Mouse (Mus musculus) E14TG2a.4 (cell line): Measurements from ENCODE around the gene Atp6v0a4.

Experiments used
- CTCF ChIP-seq: conservative IDR thresholded peaks from 2 replicates; pipeline ENCODE4 v1.5.1; 2014; ENCODE audit warnings: low read length
- NANOG ChIP-seq: IDR thresholded peaks from 2 replicates; pipeline ENCODE4 v1.6.1; 2014; ENCODE audit warnings: borderline replicate concordance, low read length, mixed read lengths

- peak; percentile 41 for TF ChIP-seq CTCF
- no peak for TF ChIP-seq NANOG
Observed at GRCm38 (mm10) chr6:38049601-38050000, 74.8 kb downstream of the Atp6v0a4 start.
